Mouse (Mus musculus) liver, embryonic 14.5 days (tissue): ENCODE measurements around the gene Slc27a1.

ENCODE experiments used
- CTCF ChIP-seq: IDR thresholded peaks from 2 replicates; pipeline ENCODE4 v1.5.1; 2016; ENCODE audit warnings: antibody characterized with exemption, low read depth, control low read depth
- EP300 ChIP-seq: IDR thresholded peaks from 2 replicates; pipeline ENCODE4 v1.6.1; 2016; ENCODE audit warnings: antibody characterized with exemption, low read depth

DNA sequence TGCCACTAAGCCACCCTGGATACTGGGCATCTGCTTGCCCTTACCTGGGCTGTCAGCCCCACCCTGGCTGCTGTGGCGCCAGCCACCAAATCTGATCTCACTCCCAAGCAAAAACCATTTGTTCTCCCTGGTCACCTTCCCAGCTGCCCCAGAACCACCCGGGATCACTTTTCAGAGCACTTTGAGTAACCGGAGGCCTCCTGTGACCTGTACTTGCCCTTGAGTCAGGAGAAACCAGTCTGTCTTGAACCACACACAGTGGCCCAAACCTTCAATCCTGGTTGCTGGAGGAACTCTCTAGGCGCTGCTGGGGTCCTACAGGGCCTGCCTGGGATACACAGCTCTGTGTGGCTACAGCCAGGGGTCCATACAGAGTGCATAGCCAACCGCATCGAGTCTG is 15.9 kb upstream of the Slc27a1 start:
- TF ChIP-seq CTCF, result no peak
- TF ChIP-seq EP300, result no peak
